Mouse (Mus musculus): ENCODE measurements around the gene Arf4. TPM values are rescaled to one million over a fixed set of nuclear protein-coding genes. Genes with fewer than 3 reads are reported as not detected.

The Arf4 gene
- total RNA-seq, 2 experiments from 2014 or later: 72.4 to 77.6 TPM

Small RNA genes within 50 kb of the gene (microRNA-seq; reads per million reads assigned to microRNA genes)
- 1.7 reads per million for gene Mir7672

Other genes starting within 250 kb of the Arf4 start
- gene Slmap, start 103.1 kb upstream of the Arf4 start, total RNA-seq (2021): 100 to 1,000 TPM; 280 to 332 TPM
- gene Dennd6a, start 64.2 kb upstream of the Arf4 start, total RNA-seq (2021): 10 to 100 TPM; 15.9 to 16.8 TPM
- gene Pde12, start 31.8 kb downstream of the Arf4 start, total RNA-seq (2021): 1 to 10 TPM; 4.5 to 4.6 TPM
- under 1 TPM; 0.03 to 0.06 TPM for gene Dnah12, start 55.2 kb downstream of the Arf4 start, total RNA-seq (2021)